In genomic region chr11:120347301-120347700, GRCm38 (mm10) we compare ENCODE assay signal across 8 mouse cellular contexts. TPM values are rescaled to one million over a fixed set of nuclear protein-coding genes. Genes with fewer than 3 reads are reported as not detected.
DNase-seq lines count a peak whose midpoint lies in the region; ATAC-seq and TF ChIP-seq lines count a peak whose summit lies in the region.

No protein-coding gene starts in this region.

- no peaks in the 10 kb centered on the region for H3K27me3 ChIP-seq in kidney, postnatal 0 days (ENCODE audit: insufficient read depth, low read length)
- no peaks in the 10 kb centered on the region for H3K27me3 ChIP-seq in midbrain, embryonic 15.5 days (replicated peaks)

- H3K4me2 ChIP-seq in kidney, postnatal 0 days (ENCODE audit: low read length) = peak overlapping the region; percentile 97
- peak overlapping the region; percentile 82 for H3K4me2 ChIP-seq in midbrain, embryonic 15.5 days

- H3K36me3 ChIP-seq in kidney, postnatal 0 days (ENCODE audit: insufficient read depth, low read length) = peaks cover 10% of the 10 kb centered on the region
- H3K36me3 ChIP-seq in midbrain, embryonic 15.5 days (replicated peaks) = peaks cover 6% of the 10 kb centered on the region; the same call in 1 of the 2 replicates

- WGBS in kidney, postnatal 0 days = 4% methylated on average over 9 of the region's 10 CpGs
- 8% methylated on average over 10 of the region's 10 CpGs for WGBS in midbrain, embryonic 15.5 days

- TF ChIP-seq CTCF in kidney, postnatal 0 days (IDR thresholded peaks at IDR 0.05; ENCODE audit: low read depth) = no peak

- H3K27ac ChIP-seq in kidney, postnatal 0 days = no peak overlapping the region
- peak overlapping the region; percentile 100 for H3K27ac ChIP-seq in midbrain, embryonic 15.5 days

- ATAC-seq in kidney, postnatal 0 days (replicated peaks; ENCODE audit: low FRiP score, low read depth) = no peak
- ATAC-seq in midbrain, embryonic 15.5 days (replicated peaks) = no peak

- H3K9ac ChIP-seq in kidney, postnatal 0 days (ENCODE audit: low read depth, low read length) = peak overlapping the region; percentile 99
- peak overlapping the region; percentile 100 for H3K9ac ChIP-seq in midbrain, embryonic 15.5 days

- DNase-seq in adrenal gland, adult 2 months = peak; percentile 43
- no peak for DNase-seq in adrenal gland, postnatal 25 days
- peak; percentile 25 for DNase-seq in right cerebral cortex, adult 18-20 months
- DNase-seq in right cerebral cortex, postnatal 4 days = no peak
- peak; percentile 14 for DNase-seq in gastrocnemius, postnatal 10 days
- DNase-seq in kidney, postnatal 0 days (ENCODE audit: low spot score) = no peak
- DNase-seq in adipocyte (ENCODE audit: low spot score) = no peak

- peaks cover 8% of the 10 kb centered on the region for H3K4me1 ChIP-seq in kidney, postnatal 0 days (replicated peaks; ENCODE audit: insufficient read depth, low read length)
- peaks cover 49% of the 10 kb centered on the region for H3K4me1 ChIP-seq in midbrain, embryonic 15.5 days

- peak overlapping the region; percentile 95 for H3K4me3 ChIP-seq in kidney, postnatal 0 days (replicated peaks; ENCODE audit: low read depth, low read length)
- H3K4me3 ChIP-seq in midbrain, embryonic 15.5 days = peak overlapping the region; percentile 100

- no peaks in the 10 kb centered on the region for H3K9me3 ChIP-seq in kidney, postnatal 0 days (replicated peaks; ENCODE audit: low read length)
- H3K9me3 ChIP-seq in midbrain, embryonic 15.5 days = no peaks in the 10 kb centered on the region

RNA-seq across cellular contexts. Expression of gene Actg1, which starts 1.0 kb away (rescaled TPM):
- 1,000 to 10,000 TPM in 1 of 2 experiments, 100 to 1,000 TPM in 1; 913 to 1,618 TPM for total RNA-seq in adrenal gland, adult 2 months (2021)
- 531 and 632 TPM in 2 replicates for polyA plus RNA-seq in adrenal gland, adult 2 months (2012; rRNA removed)
- total RNA-seq in adrenal gland, postnatal 25 days (2021) = 1,036 and 1,352 TPM in 2 replicates
- 100 to 1,000 TPM; 439 to 618 TPM for total RNA-seq in gastrocnemius, postnatal 10 days (2021)
- 2,251 and 2,404 TPM in 2 replicates for polyA plus RNA-seq in kidney, postnatal 0 days (2015; fragmentation: Nextera tagmentation; extraction: Ambion mirVana)
- polyA plus RNA-seq in midbrain, embryonic 15.5 days (2015; fragmentation: Nextera tagmentation; extraction: Ambion mirVana) = 4,418 and 4,467 TPM in 2 replicates

RNA-seq across cellular contexts. Expression of gene Fscn2, which starts 14.0 kb away (rescaled TPM):
- under 1 TPM; 0.17 to 0.58 TPM for total RNA-seq in adrenal gland, adult 2 months (2021)
- polyA plus RNA-seq in adrenal gland, adult 2 months (2012; rRNA removed) = 0.16 and 0.22 TPM in 2 replicates
- total RNA-seq in adrenal gland, postnatal 25 days (2021) = 0.79 TPM in 1 of 2 replicates, not detected in the other
- under 1 TPM; 0.50 to 0.61 TPM for total RNA-seq in gastrocnemius, postnatal 10 days (2021)
- 1.3 and 1.5 TPM in 2 replicates for polyA plus RNA-seq in kidney, postnatal 0 days (2015; fragmentation: Nextera tagmentation; extraction: Ambion mirVana)
- 0.84 and 1.4 TPM in 2 replicates for polyA plus RNA-seq in midbrain, embryonic 15.5 days (2015; fragmentation: Nextera tagmentation; extraction: Ambion mirVana)

RNA-seq across cellular contexts. Expression of gene Faap100, which starts 31.3 kb away (rescaled TPM):
- 10 to 100 TPM; 17.6 to 24.1 TPM for total RNA-seq in adrenal gland, adult 2 months (2021)
- polyA plus RNA-seq in adrenal gland, adult 2 months (2012; rRNA removed) = 192 and 223 TPM in 2 replicates
- 35.8 and 55.1 TPM in 2 replicates for total RNA-seq in adrenal gland, postnatal 25 days (2021)
- total RNA-seq in gastrocnemius, postnatal 10 days (2021) = 10 to 100 TPM; 14.6 to 15.3 TPM
- 21.9 and 26.6 TPM in 2 replicates for polyA plus RNA-seq in kidney, postnatal 0 days (2015; fragmentation: Nextera tagmentation; extraction: Ambion mirVana)
- polyA plus RNA-seq in midbrain, embryonic 15.5 days (2015; fragmentation: Nextera tagmentation; extraction: Ambion mirVana) = 124 TPM in 2 replicates

Comparison
In these comparisons a context has a peak if more than half of its experiments do, and no peak if none do; other contexts are left out.
1. DNase-seq: peak in adrenal gland, adult 2 months (single experiment), right cerebral cortex, adult 18-20 months (single experiment) and gastrocnemius, postnatal 10 days (single experiment); none in adrenal gland, postnatal 25 days (single experiment), right cerebral cortex, postnatal 4 days (single experiment), kidney, postnatal 0 days (single experiment) and adipocyte (single experiment).